Mouse (Mus musculus): ENCODE measurements around the gene Aif1. TPM values are rescaled to one million over a fixed set of nuclear protein-coding genes. Genes with fewer than 3 reads are reported as not detected.

The Aif1 gene
- total and polyA plus RNA-seq, 2 experiments, result 1.6 to 13.3 TPM

- peaks cover 21% of the 10 kb centered on the region for H3K36me3 ChIP-seq (ENCODE audit: control insufficient read depth, insufficient read depth, low read length)
- peaks cover 5% of the 10 kb centered on the region for H3K4me1 ChIP-seq (ENCODE audit: control insufficient read depth, insufficient read depth, low read length)
- peaks cover 31% of the 10 kb centered on the region for H3K79me2 ChIP-seq (ENCODE audit: control insufficient read depth, insufficient read depth, low read length)
- peak; percentile 98 for DNase-seq (ENCODE audit: extremely low read depth, low read depth, low spot score)
- H3K4me3 ChIP-seq (ENCODE audit: insufficient read depth, low read depth, low read length), result peak within 1 kb of the TSS; percentile 93
- peak within 1 kb of the TSS; percentile 98 for H3K9ac ChIP-seq (ENCODE audit: low read depth, low read length)
- whole genome bisulfite sequencing, result under 1% methylated on average over 68 of the region's 89 CpGs
- peak within 1 kb of the TSS; percentile 89 for H3K27ac ChIP-seq (replicated peaks; ENCODE audit: insufficient read depth, low read depth, low read length)
- TF ChIP-seq CTCF (IDR thresholded peaks at IDR 0.05; ENCODE audit: low read depth, low read length) (no peak), POLR2A (IDR thresholded peaks at IDR 0.05; ENCODE audit: extremely low read depth, insufficient read depth, low read length) (peak; percentile 61)
- H3K27me3 ChIP-seq (ENCODE audit: control insufficient read depth, insufficient read depth, low read length), result no peaks in the 10 kb centered on the region
These were observed 11.1 kb downstream of the Aif1 start, which contains the start of gene Prrc2a for GRCm38 (mm10) chr17:35164568-35165450. Gene Prrc2a, minus strand, starts transcription at chr17:35164897.

GRCm38 (mm10) chr17:35164218-35164567, 11.7 kb downstream of the Aif1 start:
- Histone ChIP-seq H3K27ac (replicated peaks; ENCODE audit: insufficient read depth, low read depth, low read length) (peak overlapping the region; percentile 68), H3K9ac (ENCODE audit: low read depth, low read length) (peak overlapping the region; percentile 98), H3K36me3 (ENCODE audit: control insufficient read depth, insufficient read depth, low read length) (peaks cover 27% of the 10 kb centered on the region), H3K4me1 (ENCODE audit: control insufficient read depth, insufficient read depth, low read length) (peaks cover 5% of the 10 kb centered on the region), H3K27me3 (ENCODE audit: control insufficient read depth, insufficient read depth, low read length) (no peaks in the 10 kb centered on the region), H3K4me3 (ENCODE audit: insufficient read depth, low read depth, low read length) (peak overlapping the region; percentile 93), H3K79me2 (ENCODE audit: control insufficient read depth, insufficient read depth, low read length) (peaks cover 34% of the 10 kb centered on the region)
- TF ChIP-seq CTCF (IDR thresholded peaks at IDR 0.05; ENCODE audit: low read depth, low read length), result no peak
- no peak for TF ChIP-seq POLR2A (IDR thresholded peaks at IDR 0.05; ENCODE audit: extremely low read depth, insufficient read depth, low read length)
- 0% methylated on average over 27 of the region's 28 CpGs for WGBS
- no peak for DNase-seq (ENCODE audit: extremely low read depth, low read depth, low spot score)

GRCm38 (mm10) chr17:35163326-35164081, 12.4 kb downstream of the Aif1 start:
- WGBS, result 3% methylated on average over 8 of the region's 8 CpGs
- H3K9ac ChIP-seq (ENCODE audit: low read depth, low read length), result peak overlapping the region; percentile 98
- no peaks in the 10 kb centered on the region for H3K27me3 ChIP-seq (ENCODE audit: control insufficient read depth, insufficient read depth, low read length)
- no peak for TF ChIP-seq CTCF (IDR thresholded peaks at IDR 0.05; ENCODE audit: low read depth, low read length)
- TF ChIP-seq POLR2A (IDR thresholded peaks at IDR 0.05; ENCODE audit: extremely low read depth, insufficient read depth, low read length), result no peak
- H3K27ac ChIP-seq (replicated peaks; ENCODE audit: insufficient read depth, low read depth, low read length), result no peak overlapping the region; the same call in 1 of the 2 replicates
- H3K36me3 ChIP-seq (ENCODE audit: control insufficient read depth, insufficient read depth, low read length), result peaks cover 34% of the 10 kb centered on the region
- peak; percentile 21 for DNase-seq (ENCODE audit: extremely low read depth, low read depth, low spot score)
- H3K79me2 ChIP-seq (ENCODE audit: control insufficient read depth, insufficient read depth, low read length), result peaks cover 36% of the 10 kb centered on the region
- H3K4me3 ChIP-seq (ENCODE audit: insufficient read depth, low read depth, low read length), result peak overlapping the region; percentile 93
- H3K4me1 ChIP-seq (ENCODE audit: control insufficient read depth, insufficient read depth, low read length), result peaks cover 5% of the 10 kb centered on the region

- Histone ChIP-seq H3K27ac (replicated peaks; ENCODE audit: insufficient read depth, low read depth, low read length) (no peak overlapping the region), H3K36me3 (ENCODE audit: control insufficient read depth, insufficient read depth, low read length) (peaks cover 41% of the 10 kb centered on the region), H3K9ac (ENCODE audit: low read depth, low read length) (no peak overlapping the region), H3K4me3 (ENCODE audit: insufficient read depth, low read depth, low read length) (no peak overlapping the region), H3K27me3 (ENCODE audit: control insufficient read depth, insufficient read depth, low read length) (no peaks in the 10 kb centered on the region), H3K4me1 (ENCODE audit: control insufficient read depth, insufficient read depth, low read length) (peaks cover 5% of the 10 kb centered on the region), H3K79me2 (ENCODE audit: control insufficient read depth, insufficient read depth, low read length) (peaks cover 39% of the 10 kb centered on the region)
- DNase-seq (ENCODE audit: extremely low read depth, low read depth, low spot score), result peak; percentile 49
- WGBS, result 8% methylated on average over 12 of the region's 12 CpGs
- TF ChIP-seq POLR2A (IDR thresholded peaks at IDR 0.05; ENCODE audit: extremely low read depth, insufficient read depth, low read length), result no peak
- no peak for TF ChIP-seq CTCF (IDR thresholded peaks at IDR 0.05; ENCODE audit: low read depth, low read length)
These were observed 13.1 kb downstream of the Aif1 start for GRCm38 (mm10) chr17:35162730-35163129.

- Histone ChIP-seq H3K4me3 (ENCODE audit: insufficient read depth, low read depth, low read length) (no peak overlapping the region), H3K9ac (ENCODE audit: low read depth, low read length) (no peak overlapping the region)
These were observed 13.7 kb downstream of the Aif1 start for GRCm38 (mm10) chr17:35162121-35162520.

More at GRCm38 (mm10) chr17:35162121-35162520, 13.7 kb downstream of the Aif1 start:
- Histone ChIP-seq H3K79me2 (ENCODE audit: control insufficient read depth, insufficient read depth, low read length) (peaks cover 39% of the 10 kb centered on the region), H3K27me3 (ENCODE audit: control insufficient read depth, insufficient read depth, low read length) (no peaks in the 10 kb centered on the region), H3K36me3 (ENCODE audit: control insufficient read depth, insufficient read depth, low read length) (peaks cover 46% of the 10 kb centered on the region), H3K27ac (replicated peaks; ENCODE audit: insufficient read depth, low read depth, low read length) (no peak overlapping the region), H3K4me1 (ENCODE audit: control insufficient read depth, insufficient read depth, low read length) (peaks cover 5% of the 10 kb centered on the region)
- 72% methylated on average over 14 of the region's 14 CpGs for WGBS
- no peak for DNase-seq (ENCODE audit: extremely low read depth, low read depth, low spot score)
- TF ChIP-seq POLR2A (IDR thresholded peaks at IDR 0.05; ENCODE audit: extremely low read depth, insufficient read depth, low read length) (no peak), CTCF (IDR thresholded peaks at IDR 0.05; ENCODE audit: low read depth, low read length) (no peak)

Data from liver, adult 2 months (tissue).